Mouse (Mus musculus) lung, adult 2 months (tissue): ENCODE measurements around the gene Gpx6.

Source experiments
- CTCF ChIP-seq: fragments of 200-500 bp; IDR thresholded peaks from 2 replicates; pipeline ENCODE4 v1.5.1; 2011; ENCODE audit warnings: mild to moderate bottlenecking, low read length, control low read depth; ENCODE audit not compliant: insufficient read depth
- POLR2A ChIP-seq: fragments of 200-500 bp; IDR thresholded peaks from 2 replicates; pipeline ENCODE4 v1.6.1; 2011; ENCODE audit warnings: low read depth, mild to moderate bottlenecking, control low read depth, low read length, borderline replicate concordance; ENCODE audit errors: extremely low read depth

DNA sequence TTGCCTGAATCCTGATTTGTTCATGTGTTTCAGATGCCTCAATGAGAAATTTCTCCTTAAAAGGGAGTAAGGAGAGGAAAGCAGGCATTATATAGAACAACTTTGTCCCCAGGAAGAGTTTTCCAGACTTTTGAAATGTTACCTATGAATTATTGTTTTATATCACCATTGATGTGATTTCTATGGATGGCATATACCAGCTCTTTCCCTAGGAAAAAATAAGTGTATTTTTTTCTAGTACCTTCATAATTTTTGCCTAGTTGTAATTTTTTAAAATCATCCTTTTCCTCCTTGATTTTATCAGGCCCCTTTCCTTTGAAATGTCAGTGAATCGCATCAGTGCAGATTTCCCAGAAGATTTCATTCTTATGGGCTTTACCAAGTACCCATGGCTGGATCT, 34.7 kb downstream of the Gpx6 start, which contains the start of gene Olfr1367:
- no peak for TF ChIP-seq CTCF
- no peak for TF ChIP-seq POLR2A
